Mouse (Mus musculus) embryonic fibroblast, embryonic 13.5 days (primary cell): ENCODE results near the gene Pomt2.

Experiments used
- CTCF ChIP-seq: IDR thresholded peaks from 2 replicates; pipeline ENCODE4 v1.5.1; 2011; ENCODE audit warnings: mild to moderate bottlenecking, control low read depth, low read length, moderate library complexity, borderline replicate concordance; ENCODE audit not compliant: insufficient read depth
- POLR2A ChIP-seq: IDR thresholded peaks from 2 replicates; pipeline ENCODE4 v1.6.1; 2011; ENCODE audit warnings: low read depth, mild to moderate bottlenecking, control low read depth, low read length, moderate library complexity

DNA sequence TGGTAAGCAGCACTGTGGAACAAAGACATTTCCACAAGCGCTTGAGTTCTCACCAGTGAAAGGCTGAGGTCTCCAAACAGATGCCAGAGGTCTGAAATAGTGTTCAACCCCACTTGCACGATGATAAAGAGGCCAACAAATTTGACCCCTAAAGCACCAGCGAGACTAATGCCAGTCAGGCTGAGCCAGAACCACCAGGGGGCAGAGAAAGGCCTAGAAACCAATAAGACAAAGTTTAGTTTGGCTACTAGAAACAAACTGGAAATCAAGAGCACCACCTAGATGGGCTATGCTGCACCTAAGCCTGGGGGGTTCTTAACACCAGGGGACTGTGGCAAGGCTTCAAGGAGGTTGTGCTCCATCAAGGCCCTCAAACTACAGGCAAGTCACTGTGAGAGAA, 16.1 kb downstream of the Pomt2 start:
- TF ChIP-seq CTCF (0 out of 2 replicates have a peak, but pooled peaks have one; percentile 14), POLR2A (no peak)
